Mouse (Mus musculus): Measurements from ENCODE around the gene 1700029H14Rik. TPM values are rescaled to one million over a fixed set of nuclear protein-coding genes. Genes with fewer than 3 reads are reported as not detected.

The 1700029H14Rik gene
- polyA plus RNA-seq, 2 experiments = 0.02 TPM; not detected in 1

DNA sequence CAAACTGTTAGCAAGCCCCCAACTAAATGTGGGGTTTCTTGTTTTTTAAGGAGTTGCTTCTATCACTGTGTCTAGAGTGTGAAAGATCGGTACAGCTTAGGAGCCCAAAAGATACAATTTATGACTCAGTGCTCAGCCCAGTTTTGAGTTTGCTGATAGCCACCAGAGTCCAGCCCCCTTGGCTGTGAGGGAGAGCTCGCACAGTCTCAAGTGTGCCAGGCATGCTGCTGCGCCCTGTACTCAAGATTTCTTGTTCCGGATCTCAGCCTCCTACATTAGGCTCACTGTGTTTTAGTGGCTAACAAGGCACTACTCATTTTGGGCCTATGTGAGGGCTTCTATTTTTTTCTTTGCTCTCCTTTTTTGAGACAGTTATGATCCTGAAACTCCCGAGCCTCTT, 22.1 kb downstream of the 1700029H14Rik start:
- no peak overlapping the region for H3K4me3 ChIP-seq (ENCODE audit: insufficient read depth in 1 of 2, low read depth in 2 of 2, low read length in 2 of 2)
- H3K9me3 ChIP-seq (ENCODE audit: control insufficient read depth, low read length) = no peaks in the 10 kb centered on the region
- DNase-seq (ENCODE audit: low read depth in 3 of 3, low spot score in 3 of 3) = no peak
- ATAC-seq (ENCODE audit: insufficient read depth) = no peak
- H3K27ac ChIP-seq = no peak overlapping the region
- H3K4me1 ChIP-seq (replicated peaks; ENCODE audit: control insufficient read depth in 2 of 2, insufficient read depth in 2 of 2, low read length in 1 of 2) = no peaks in the 10 kb centered on the region
- no peak overlapping the region for H3K4me2 ChIP-seq (ENCODE audit: low read depth)
- no peak for TF ChIP-seq CTCF (IDR thresholded peaks at IDR 0.05; ENCODE audit: low read depth)
- TF ChIP-seq EP300 (IDR thresholded peaks at IDR 0.05; ENCODE audit: low read depth) = no peak
- H3K36me3 ChIP-seq (replicated peaks; ENCODE audit: control insufficient read depth, insufficient read depth, low read depth) = no peaks in the 10 kb centered on the region
- no peak overlapping the region for H3K9ac ChIP-seq (replicated peaks)
- no peaks in the 10 kb centered on the region for H3K27me3 ChIP-seq (ENCODE audit: control insufficient read depth, insufficient read depth, low read length)
- 56% methylated on average over 5 of the region's 5 CpGs for WGBS (ENCODE audit: insufficient replicate concordance)

DNA sequence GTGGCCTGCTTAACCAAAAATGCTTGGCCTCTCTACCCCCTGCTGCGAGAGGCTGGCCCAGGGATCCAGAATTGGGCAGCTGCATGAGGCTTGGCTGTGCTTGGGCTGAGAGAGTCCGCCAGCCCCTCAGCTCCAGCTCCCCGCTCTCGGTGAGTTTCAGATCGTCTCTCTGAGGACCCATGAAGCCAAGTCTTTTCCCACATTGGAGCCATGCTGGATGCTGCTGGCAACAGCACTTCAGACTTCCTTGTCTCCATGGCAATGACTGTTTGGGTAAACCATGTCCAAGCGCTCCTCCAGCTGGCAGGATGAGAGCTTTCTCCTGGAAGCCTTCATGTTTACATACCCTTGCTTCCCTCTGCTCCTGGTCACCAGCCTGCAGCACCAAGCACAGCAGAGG, 23.4 kb downstream of the 1700029H14Rik start:
- H3K4me3 ChIP-seq (ENCODE audit: insufficient read depth in 1 of 2, low read depth in 2 of 2, low read length in 2 of 2) = no peak overlapping the region
- H3K27ac ChIP-seq = no peak overlapping the region
- H3K9ac ChIP-seq (replicated peaks) = no peak overlapping the region
- H3K36me3 ChIP-seq (replicated peaks; ENCODE audit: control insufficient read depth, insufficient read depth, low read depth) = no peaks in the 10 kb centered on the region
- ATAC-seq (ENCODE audit: insufficient read depth) (no peak), DNase-seq (ENCODE audit: low read depth in 3 of 3, low spot score in 3 of 3) (no peak)
- no peaks in the 10 kb centered on the region for H3K4me1 ChIP-seq (replicated peaks; ENCODE audit: control insufficient read depth in 2 of 2, insufficient read depth in 2 of 2, low read length in 1 of 2)
- TF ChIP-seq EP300 (IDR thresholded peaks at IDR 0.05; ENCODE audit: low read depth) (no peak), CTCF (IDR thresholded peaks at IDR 0.05; ENCODE audit: low read depth) (no peak)
- no peak overlapping the region for H3K4me2 ChIP-seq (ENCODE audit: low read depth)
- H3K27me3 ChIP-seq (ENCODE audit: control insufficient read depth, insufficient read depth, low read length) = no peaks in the 10 kb centered on the region
- no peaks in the 10 kb centered on the region for H3K9me3 ChIP-seq (ENCODE audit: control insufficient read depth, low read length)
- WGBS (ENCODE audit: insufficient replicate concordance) = 61% methylated on average over 6 of the region's 6 CpGs

DNA sequence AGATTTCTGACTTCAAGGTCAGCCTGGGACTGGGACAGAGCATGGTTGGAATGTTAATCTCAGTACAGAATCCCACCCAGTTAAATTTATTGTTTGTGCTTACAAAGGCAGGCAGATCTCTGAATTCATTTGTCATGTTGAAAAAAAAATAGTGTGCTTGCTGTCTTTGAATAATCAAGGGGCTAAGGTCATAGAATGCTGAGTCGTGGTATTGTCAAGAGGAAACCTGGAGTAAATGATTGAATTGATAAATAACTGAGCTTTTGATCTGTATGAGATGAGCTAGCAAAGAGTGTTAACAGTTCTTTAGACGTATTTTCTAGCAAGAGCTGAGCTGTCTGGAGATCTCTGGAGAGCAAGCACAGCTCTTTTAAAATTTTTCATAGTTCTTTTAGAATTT, 25.2 kb downstream of the 1700029H14Rik start:
- WGBS (ENCODE audit: insufficient replicate concordance) = 34% methylated on average over 2 of the region's 2 CpGs
- TF ChIP-seq EP300 (IDR thresholded peaks at IDR 0.05; ENCODE audit: low read depth) (no peak), CTCF (IDR thresholded peaks at IDR 0.05; ENCODE audit: low read depth) (no peak)
- H3K9me3 ChIP-seq (ENCODE audit: control insufficient read depth, low read length) = no peaks in the 10 kb centered on the region
- H3K4me1 ChIP-seq (replicated peaks; ENCODE audit: control insufficient read depth in 2 of 2, insufficient read depth in 2 of 2, low read length in 1 of 2) = no peaks in the 10 kb centered on the region
- no peak for DNase-seq (ENCODE audit: low read depth in 3 of 3, low spot score in 3 of 3)
- no peak overlapping the region for H3K9ac ChIP-seq (replicated peaks)
- no peak overlapping the region for H3K27ac ChIP-seq
- no peak overlapping the region for H3K4me3 ChIP-seq (ENCODE audit: insufficient read depth in 1 of 2, low read depth in 2 of 2, low read length in 2 of 2)
- ATAC-seq (ENCODE audit: insufficient read depth) = no peak
- H3K36me3 ChIP-seq (replicated peaks; ENCODE audit: control insufficient read depth, insufficient read depth, low read depth) = no peaks in the 10 kb centered on the region
- no peaks in the 10 kb centered on the region for H3K27me3 ChIP-seq (ENCODE audit: control insufficient read depth, insufficient read depth, low read length)
- no peak overlapping the region for H3K4me2 ChIP-seq (ENCODE audit: low read depth)

DNA sequence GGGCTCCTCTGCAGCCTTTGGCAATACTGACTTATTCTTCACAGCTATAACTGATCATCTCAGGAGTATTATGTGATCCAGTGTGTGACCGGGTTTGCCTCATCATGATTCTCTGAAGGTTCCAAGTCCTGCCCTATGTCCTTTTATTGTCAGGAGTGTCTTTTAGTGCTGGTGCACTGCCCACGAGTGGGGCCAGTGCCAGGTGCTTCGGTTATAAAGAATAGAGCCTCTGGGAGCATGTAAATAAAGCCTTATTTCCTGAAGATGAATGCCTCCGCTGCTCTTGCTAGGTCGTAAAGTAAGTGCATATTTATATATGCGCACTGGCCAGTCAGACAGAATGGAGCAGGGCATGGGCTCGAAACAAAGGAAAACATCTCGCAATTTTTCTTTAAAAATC, 29.1 kb downstream of the 1700029H14Rik start:
- no peak for TF ChIP-seq CTCF (IDR thresholded peaks at IDR 0.05; ENCODE audit: low read depth)
- no peak for TF ChIP-seq EP300 (IDR thresholded peaks at IDR 0.05; ENCODE audit: low read depth)
- no peaks in the 10 kb centered on the region for H3K27me3 ChIP-seq (ENCODE audit: control insufficient read depth, insufficient read depth, low read length)
- no peak overlapping the region for H3K27ac ChIP-seq
- peaks cover 0 to 4% of the 10 kb centered on the region in 2 experiments; a peak in 1 of 4 replicates for H3K4me1 ChIP-seq (replicated peaks; ENCODE audit: control insufficient read depth in 2 of 2, insufficient read depth in 2 of 2, low read length in 1 of 2)
- no peak overlapping the region for H3K4me2 ChIP-seq (ENCODE audit: low read depth)
- 67% methylated on average over 8 of the region's 8 CpGs for WGBS (ENCODE audit: insufficient replicate concordance)
- no peaks in the 10 kb centered on the region for H3K9me3 ChIP-seq (ENCODE audit: control insufficient read depth, low read length)
- DNase-seq (ENCODE audit: low read depth in 3 of 3, low spot score in 3 of 3) = no peak
- no peak overlapping the region for H3K4me3 ChIP-seq (ENCODE audit: insufficient read depth in 1 of 2, low read depth in 2 of 2, low read length in 2 of 2)
- no peak for ATAC-seq (ENCODE audit: insufficient read depth)
- H3K36me3 ChIP-seq (replicated peaks; ENCODE audit: control insufficient read depth, insufficient read depth, low read depth) = no peaks in the 10 kb centered on the region
- H3K9ac ChIP-seq (replicated peaks) = no peak overlapping the region

DNA sequence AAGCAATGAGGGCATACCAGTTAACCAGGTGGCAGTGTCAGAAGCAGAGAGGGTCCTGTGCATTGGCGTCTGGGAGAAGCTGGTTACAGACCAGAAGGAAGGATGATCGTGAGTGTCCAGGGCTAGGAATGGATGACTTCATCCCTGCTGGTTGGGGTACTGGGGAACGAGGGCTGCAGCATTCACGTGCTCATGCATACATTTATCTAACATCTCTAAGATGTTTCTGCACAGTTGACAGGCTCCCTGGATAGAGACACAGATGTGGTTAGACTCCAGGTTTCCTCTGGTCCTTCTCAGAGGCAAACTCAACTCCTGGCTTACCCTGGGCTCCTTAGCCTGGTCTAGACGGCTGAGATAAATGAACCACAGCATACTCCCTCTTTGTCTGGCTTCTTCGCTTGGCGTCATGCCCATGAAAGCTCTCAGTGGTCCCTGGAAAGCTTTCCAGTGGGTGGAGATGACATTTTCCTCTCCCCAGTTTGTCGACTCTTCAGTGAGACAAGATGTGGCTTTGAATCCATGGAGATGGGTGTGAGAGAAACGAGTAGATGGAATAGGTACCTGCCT, 30.6 kb downstream of the 1700029H14Rik start:
- H3K4me2 ChIP-seq (ENCODE audit: low read depth) = no peak overlapping the region
- no peak for ATAC-seq (ENCODE audit: insufficient read depth)

More for the DNA sequence above, 30.6 kb downstream of the 1700029H14Rik start:
- H3K27ac ChIP-seq = no peak overlapping the region
- H3K4me1 ChIP-seq (replicated peaks; ENCODE audit: control insufficient read depth in 2 of 2, insufficient read depth in 2 of 2, low read length in 1 of 2) = peaks cover 0 to 4% of the 10 kb centered on the region in 2 experiments; a peak in 1 of 4 replicates
- no peaks in the 10 kb centered on the region for H3K36me3 ChIP-seq (replicated peaks; ENCODE audit: control insufficient read depth, insufficient read depth, low read depth)
- H3K4me3 ChIP-seq (ENCODE audit: insufficient read depth in 1 of 2, low read depth in 2 of 2, low read length in 2 of 2) = no peak overlapping the region
- no peak for DNase-seq (ENCODE audit: low read depth in 3 of 3, low spot score in 3 of 3)
- 49% methylated on average over 9 of the region's 9 CpGs for WGBS (ENCODE audit: insufficient replicate concordance)
- no peaks in the 10 kb centered on the region for H3K27me3 ChIP-seq (ENCODE audit: control insufficient read depth, insufficient read depth, low read length)
- H3K9ac ChIP-seq (replicated peaks) = no peak overlapping the region
- H3K9me3 ChIP-seq (ENCODE audit: control insufficient read depth, low read length) = no peaks in the 10 kb centered on the region
- TF ChIP-seq CTCF (IDR thresholded peaks at IDR 0.05; ENCODE audit: low read depth) = no peak
- TF ChIP-seq EP300 (IDR thresholded peaks at IDR 0.05; ENCODE audit: low read depth) = no peak
